Mouse (Mus musculus) retina, adult 2 months (tissue): ENCODE results near the gene Rpap2.

Experiments used
- DNase-seq: peaks from one replicate; pipeline ENCODE4 v3.0.0-alpha.2; 2012; ENCODE audit warnings: low read depth, low spot score

The Rpap2 gene

GRCm38 (mm10) chr5:107597301-107598077, at the start of gene Rpap2, which contains the start of gene Glmn:
Rpap2 (plus strand) TSS chr5:107597373.
Glmn (minus strand) TSS chr5:107597888.
- DNase-seq: peak; percentile 67

- no peak for DNase-seq
Observed at GRCm38 (mm10) chr5:107547955-107548354, 49.2 kb upstream of the Rpap2 start.

- DNase-seq: no peak
Observed at GRCm38 (mm10) chr5:107548444-107548843, 48.7 kb upstream of the Rpap2 start.

- DNase-seq: no peak
Observed at GRCm38 (mm10) chr5:107554336-107554735, 42.8 kb upstream of the Rpap2 start.

- no peak for DNase-seq
Observed at GRCm38 (mm10) chr5:107556969-107557368, 40.2 kb upstream of the Rpap2 start.

GRCm38 (mm10) chr5:107569148-107569547, 28.0 kb upstream of the Rpap2 start:
- no peak for DNase-seq

- no peak for DNase-seq
Observed at GRCm38 (mm10) chr5:107598380-107598779, 1.2 kb downstream of the Rpap2 start.

- DNase-seq: no peak
Observed at GRCm38 (mm10) chr5:107611224-107611623, 14.1 kb downstream of the Rpap2 start.

- no peak for DNase-seq
Observed at GRCm38 (mm10) chr5:107617986-107618385, 20.8 kb downstream of the Rpap2 start.

- no peak for DNase-seq
Observed at GRCm38 (mm10) chr5:107621327-107621726, 24.2 kb downstream of the Rpap2 start.

- DNase-seq: peak; percentile 55
Observed at GRCm38 (mm10) chr5:107633651-107634050, 36.5 kb downstream of the Rpap2 start.

- DNase-seq: no peak
Observed at GRCm38 (mm10) chr5:107637106-107637505, 39.9 kb downstream of the Rpap2 start.

GRCm38 (mm10) chr5:107638366-107638765, 41.2 kb downstream of the Rpap2 start:
- DNase-seq: no peak

GRCm38 (mm10) chr5:107644595-107644994, 47.4 kb downstream of the Rpap2 start:
- no peak for DNase-seq

- no peak for DNase-seq
Observed at GRCm38 (mm10) chr5:107645935-107646334, 48.8 kb downstream of the Rpap2 start.

- no peak for DNase-seq
Observed at GRCm38 (mm10) chr5:107647580-107647979, 50.4 kb downstream of the Rpap2 start.

- DNase-seq: no peak
Observed at GRCm38 (mm10) chr5:107648552-107649125, 51.5 kb downstream of the Rpap2 start.

- no peak for DNase-seq
Observed at GRCm38 (mm10) chr5:107649680-107650079, 52.5 kb downstream of the Rpap2 start.

GRCm38 (mm10) chr5:107650427-107650826, 53.3 kb downstream of the Rpap2 start:
- no peak for DNase-seq

GRCm38 (mm10) chr5:107652055-107652660, 55.0 kb downstream of the Rpap2 start:
- no peak for DNase-seq

GRCm38 (mm10) chr5:107678392-107678791, 81.2 kb downstream of the Rpap2 start:
- no peak for DNase-seq

- DNase-seq: no peak
Observed at GRCm38 (mm10) chr5:107681300-107681699, 84.1 kb downstream of the Rpap2 start.

- no peak for DNase-seq
Observed at GRCm38 (mm10) chr5:107684380-107684779, 87.2 kb downstream of the Rpap2 start.
